Mouse (Mus musculus): Measurements from ENCODE around the gene Susd3. TPM values are rescaled to one million over a fixed set of nuclear protein-coding genes. Genes with fewer than 3 reads are reported as not detected.

Gene Susd3
- total RNA-seq (2021) = under 1 TPM; 0.43 to 0.68 TPM

DNA sequence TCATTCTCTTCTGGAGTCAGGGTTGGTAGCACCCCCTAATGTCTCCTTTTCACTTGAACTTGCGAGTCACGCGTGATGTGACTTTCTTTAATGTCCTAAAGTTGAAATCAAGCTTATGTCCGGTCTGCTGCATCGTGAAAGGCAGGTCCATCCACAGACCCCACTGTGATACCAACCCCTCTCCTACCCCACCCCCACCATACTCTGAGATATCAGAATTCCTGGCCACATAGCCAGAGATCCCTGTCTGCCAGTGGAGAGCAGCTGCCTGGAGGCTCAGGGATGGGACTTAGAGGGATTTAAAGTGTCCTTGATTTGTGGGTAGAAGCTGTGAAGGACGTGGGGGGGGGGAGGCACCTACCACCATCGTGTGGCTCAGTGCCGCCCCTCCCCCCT, at the start of gene Susd3:
Susd3 (minus strand) TSS at position 240 of the 396 bp plus-strand sequence.
- no peak for DNase-seq

- DNase-seq = no peak
Measured at GRCm38 (mm10) chr13:49296270-49296669, 47.8 kb upstream of the Susd3 start.

GRCm38 (mm10) chr13:49294108-49294507, 45.6 kb upstream of the Susd3 start:
- DNase-seq = no peak

- no peak for DNase-seq
Measured at GRCm38 (mm10) chr13:49291949-49292348, 43.4 kb upstream of the Susd3 start.

DNA sequence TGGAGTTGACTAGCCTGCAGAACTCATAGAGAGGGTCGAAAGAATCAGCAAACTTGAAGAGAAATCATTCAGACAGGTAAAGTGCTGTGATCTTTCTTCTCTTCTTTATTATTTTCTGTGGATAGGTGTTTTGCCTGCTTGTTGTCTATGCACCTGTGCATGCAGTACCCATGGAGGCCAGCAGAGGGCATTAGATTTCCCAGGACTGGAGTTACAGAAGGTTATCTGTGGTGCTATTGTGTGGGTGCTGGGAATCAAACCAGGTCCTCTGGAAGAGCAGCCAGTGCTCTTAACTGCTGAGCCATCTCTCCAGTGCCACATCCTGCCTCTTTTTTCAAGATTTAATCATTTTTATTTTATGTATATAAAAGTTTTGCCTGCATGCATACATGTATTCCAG, 42.9 kb upstream of the Susd3 start:
- peak; percentile 28 for DNase-seq

- no peak for DNase-seq
Measured at GRCm38 (mm10) chr13:49287224-49287623, 38.7 kb upstream of the Susd3 start.

GRCm38 (mm10) chr13:49286750-49287149, 38.2 kb upstream of the Susd3 start:
- DNase-seq = no peak

GRCm38 (mm10) chr13:49283686-49284085, 35.2 kb upstream of the Susd3 start:
- DNase-seq = no peak

DNA sequence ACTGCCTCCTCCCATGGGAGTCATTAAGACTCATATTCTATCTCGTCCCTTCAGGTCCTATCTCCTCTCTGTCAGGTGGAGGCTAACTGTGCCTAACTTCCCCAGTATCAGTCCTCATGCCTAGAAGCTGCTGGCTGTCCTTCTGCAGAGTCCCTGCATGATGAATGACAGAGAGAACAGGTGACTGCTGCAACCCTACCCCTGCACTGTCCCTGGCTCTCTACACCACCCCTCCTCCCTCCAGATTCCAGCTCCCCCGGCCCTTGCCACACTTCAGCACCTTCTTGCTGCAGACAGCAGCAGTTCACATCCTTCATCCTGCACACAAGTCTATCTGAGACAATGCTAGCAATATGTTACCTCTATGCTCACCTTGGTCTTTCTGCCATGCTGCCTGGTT, 33.7 kb upstream of the Susd3 start:
- no peak for DNase-seq

DNA sequence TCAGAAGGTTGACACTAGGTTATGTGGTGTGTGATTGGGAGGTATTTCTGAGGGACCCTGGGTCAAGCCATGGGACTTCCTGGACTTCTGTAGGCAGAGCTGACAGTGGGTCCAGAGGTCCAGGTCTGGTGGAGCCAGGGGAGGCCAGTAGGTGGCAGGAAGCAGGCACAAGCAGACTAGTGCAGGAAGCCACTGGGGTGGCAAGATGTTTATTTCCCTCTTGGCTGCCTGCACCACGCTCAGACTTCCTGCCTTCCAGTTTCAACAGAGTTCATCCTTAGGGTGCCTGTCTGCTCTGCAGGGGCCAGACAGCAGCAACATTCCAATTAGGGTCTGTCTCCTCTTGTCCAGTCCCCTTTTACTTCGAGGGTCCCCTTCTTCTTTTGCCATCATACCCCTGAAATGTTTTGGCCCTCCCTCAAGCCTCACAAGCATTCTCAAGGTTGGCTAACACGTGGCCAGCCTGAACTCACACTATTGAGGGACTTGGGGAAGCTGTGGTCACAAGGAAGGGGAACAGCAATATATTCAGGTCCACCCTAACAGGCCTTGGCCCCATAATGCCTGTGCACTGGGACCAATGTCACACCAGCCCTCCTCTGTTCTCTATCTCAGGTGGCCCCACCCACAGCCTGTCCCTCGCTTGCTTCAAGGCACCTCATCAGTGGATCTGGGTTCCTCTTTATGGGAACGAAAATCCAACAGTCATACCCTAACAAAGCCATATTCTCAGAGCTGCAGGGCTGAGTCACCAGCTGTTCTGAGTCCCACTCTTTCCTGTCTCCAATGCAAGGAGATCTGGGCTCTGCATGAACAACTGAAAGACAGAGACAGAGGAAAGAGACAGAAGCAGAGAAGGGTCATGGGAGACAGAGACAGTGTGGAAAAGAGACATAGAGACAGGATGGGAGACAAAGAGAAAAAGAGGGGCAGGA, 23.6 kb upstream of the Susd3 start:
- DNase-seq = no peak

- DNase-seq = no peak
Measured at GRCm38 (mm10) chr13:49270500-49270899, 22.0 kb upstream of the Susd3 start.

GRCm38 (mm10) chr13:49267645-49268044, 19.1 kb upstream of the Susd3 start:
- DNase-seq = no peak

- DNase-seq = no peak
Measured at GRCm38 (mm10) chr13:49260036-49260722, 11.7 kb upstream of the Susd3 start.

DNA sequence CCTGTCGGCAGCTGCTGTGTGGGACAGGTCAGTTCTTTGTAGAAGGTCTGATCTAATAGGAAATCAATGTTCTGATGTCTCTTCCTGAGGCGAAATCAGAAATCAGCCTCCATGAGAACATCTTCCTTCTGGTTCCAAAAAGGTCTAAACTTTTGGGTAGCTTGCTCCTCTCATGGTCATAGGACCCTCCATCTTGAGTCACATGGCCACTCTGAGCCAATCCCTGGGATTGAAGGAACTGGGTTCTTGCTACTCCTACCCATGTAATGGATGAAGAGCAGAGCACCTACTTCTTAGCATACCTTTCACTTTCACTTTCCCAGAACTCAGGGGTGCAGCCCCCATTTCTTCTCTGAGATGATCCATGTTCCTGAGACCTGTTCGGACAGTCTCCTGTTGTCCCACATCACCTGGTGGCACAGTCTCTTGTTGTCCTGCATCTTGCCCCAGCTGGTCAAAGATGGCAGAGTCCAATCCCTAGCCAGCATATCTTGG, 9.4 kb upstream of the Susd3 start:
- no peak for DNase-seq

DNA sequence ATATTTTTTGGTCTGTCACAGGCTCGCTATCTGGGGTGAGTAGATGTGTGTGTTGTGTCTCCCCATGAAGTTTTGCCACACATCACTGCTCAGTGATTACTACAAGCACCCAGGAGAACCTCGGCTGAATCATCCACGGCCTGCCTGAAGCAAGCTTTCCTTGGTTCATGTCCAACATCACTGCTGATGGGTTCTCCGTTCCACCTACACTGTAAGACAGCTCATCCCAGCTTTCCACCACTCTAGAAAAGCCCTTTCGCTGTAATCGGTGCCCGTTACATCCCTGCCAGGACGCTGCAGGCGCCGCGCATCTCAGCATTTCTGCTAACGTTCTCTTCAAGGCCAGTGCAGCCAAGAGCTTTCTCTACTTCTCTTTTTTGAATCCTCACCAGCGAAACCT, 4.2 kb upstream of the Susd3 start:
- no peak for DNase-seq

DNA sequence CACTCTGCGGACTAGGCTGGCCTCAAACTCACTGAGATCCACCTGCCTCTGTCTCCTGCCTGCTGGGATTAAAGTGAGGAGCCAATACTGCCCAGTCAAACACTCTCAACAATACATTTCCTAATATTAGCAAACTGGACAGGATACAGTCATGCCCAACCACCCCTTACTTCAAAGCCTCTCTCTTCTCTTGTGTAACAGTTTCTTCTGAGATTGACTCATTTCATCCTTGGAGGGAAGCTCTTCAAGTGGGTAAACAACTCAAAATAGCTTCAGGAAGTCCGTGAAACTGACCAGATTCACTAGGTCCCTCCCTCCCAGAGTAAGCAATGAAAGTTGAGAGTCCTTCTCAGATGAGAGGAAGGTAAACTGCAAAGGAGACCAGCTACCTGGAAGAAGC, 3.6 kb upstream of the Susd3 start:
- DNase-seq = no peak

DNA sequence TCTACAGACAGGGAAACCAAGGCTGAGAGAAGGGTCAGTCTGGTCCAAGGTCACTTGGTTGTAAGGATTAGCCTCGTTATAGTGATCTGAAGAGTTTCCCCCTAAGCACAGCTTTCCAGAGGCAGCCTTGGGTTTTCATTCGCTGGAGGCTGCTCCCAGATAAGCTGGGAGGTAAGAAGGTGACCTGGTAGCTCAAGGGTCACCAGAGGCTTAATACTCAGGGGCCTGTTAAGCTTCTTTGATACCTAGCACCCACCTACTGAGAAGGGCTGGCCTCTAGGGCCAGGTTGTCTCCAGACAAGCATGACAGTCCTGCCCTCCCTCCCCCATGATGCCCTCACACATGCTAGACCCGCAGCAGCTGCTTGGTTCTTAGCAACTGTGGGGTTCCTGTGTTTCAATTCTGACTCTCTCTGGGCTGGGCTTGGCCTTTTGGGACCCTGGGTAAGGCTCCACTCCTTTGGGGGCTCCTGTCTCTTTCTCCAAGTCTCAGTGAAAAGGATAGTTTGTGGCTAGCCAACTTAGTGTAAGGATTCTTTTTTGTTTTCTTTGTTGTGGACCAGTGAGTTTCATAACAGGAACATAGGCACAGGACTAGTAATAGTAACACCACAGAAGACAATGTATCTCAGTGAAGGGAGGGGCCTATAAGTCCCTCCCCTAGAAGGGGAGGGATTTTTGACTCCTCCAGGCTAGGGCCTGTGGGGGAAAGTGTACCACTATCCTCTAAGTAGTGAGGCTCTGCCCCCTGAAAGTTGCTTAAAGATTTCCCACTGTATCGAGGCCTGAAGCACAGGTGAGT, 2.4 kb upstream of the Susd3 start:
- no peak for DNase-seq

DNA sequence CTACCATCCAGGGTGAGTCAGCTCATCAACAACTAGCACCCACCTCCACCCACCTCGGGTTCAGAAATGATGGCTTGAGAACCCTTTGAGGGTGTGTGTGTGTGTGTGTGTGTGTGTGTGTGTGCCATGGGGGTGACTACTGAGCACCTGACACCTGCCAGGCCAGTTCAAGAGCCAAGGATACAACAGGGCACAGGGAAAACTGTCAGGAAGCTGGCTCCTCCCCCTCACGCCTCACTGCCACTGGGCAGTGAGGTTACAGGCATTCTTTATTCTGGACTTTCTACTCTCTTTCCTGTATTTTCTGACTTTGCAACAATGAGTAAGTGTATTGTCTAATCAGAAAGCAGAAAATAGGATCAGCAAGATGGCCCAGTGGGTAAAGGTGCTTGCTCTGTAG, 1.1 kb upstream of the Susd3 start:
- DNase-seq = no peak

DNA sequence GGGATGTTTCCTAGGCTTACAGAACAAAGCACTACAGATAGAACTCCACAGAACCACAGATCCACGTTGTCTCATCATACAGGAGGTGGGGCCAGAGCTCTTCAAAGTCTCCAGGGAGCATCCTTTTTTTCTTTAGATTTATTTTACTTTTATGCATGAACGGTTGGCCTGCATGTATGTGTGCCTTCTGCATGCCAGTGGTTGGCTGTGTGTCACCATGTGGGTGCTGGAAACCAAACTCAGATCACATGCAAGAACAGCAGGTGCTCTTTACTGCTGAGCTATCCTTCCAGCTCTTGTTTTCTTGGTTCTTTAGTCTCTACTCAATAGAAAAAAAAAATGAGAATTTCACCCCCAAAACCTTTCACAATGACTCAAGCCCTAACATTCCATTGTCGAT, 417 bp upstream of the Susd3 start:
- DNase-seq = no peak

DNA sequence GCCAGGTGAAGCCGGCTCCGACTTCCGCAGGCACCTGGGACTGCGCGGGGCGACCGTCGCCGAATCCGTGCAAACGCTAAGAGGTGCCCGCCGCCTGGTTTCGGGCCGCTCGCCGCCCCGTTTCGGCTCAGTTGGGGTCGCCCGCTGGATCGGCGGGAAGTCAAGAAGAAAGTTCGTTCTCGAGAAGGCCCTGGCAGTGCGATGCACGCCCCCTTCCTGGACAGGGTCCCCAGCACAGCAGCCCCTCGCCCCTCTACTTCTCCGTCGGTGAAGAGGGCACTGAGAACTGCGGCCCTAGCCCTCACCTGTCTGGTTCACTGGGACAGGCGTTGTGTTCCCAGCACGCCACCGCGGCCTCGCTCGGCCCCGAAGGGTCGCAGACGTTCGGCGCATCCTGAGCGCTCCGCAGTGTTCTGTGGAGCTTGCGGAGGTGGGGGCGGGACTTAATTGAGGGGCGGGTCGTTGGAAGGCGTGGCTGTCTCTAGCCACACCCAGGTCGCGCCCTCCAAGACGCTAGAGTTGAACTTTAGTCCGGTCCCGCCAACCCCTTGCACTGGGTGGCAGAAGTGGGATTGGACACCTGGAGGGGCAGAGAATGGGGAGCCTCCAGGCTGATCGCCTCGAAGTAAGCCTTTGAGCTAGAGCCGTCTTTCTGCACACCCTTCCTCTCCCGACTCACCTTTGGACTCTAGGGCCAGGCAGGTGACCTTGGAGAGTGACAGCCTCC, 603 bp downstream of the Susd3 start:
- DNase-seq = peak; percentile 18

DNA sequence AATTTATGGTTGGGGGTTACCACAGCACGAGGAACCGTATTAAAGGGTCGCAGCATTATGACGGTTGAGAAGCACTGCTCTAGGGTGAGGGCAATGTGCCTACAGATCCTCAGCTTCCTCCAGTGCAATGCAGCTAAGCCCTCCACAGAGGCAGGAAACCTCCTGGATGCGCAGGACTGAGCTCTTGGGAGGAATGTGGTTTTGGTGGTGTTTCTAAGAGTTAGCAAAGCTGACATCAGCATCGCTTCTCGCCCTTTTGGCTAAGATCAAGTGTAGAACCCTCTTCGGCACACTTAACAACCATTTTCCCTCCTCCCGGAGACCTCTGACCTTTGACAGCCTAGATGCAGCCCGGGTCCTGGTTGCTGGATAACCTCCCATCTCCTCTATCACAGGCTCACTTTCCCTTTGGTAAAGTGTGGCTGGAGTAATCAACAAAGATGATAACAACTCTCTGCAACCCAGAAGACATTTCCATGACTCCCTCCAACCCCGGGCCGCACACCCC, 1.2 kb downstream of the Susd3 start:
- DNase-seq = no peak

DNA sequence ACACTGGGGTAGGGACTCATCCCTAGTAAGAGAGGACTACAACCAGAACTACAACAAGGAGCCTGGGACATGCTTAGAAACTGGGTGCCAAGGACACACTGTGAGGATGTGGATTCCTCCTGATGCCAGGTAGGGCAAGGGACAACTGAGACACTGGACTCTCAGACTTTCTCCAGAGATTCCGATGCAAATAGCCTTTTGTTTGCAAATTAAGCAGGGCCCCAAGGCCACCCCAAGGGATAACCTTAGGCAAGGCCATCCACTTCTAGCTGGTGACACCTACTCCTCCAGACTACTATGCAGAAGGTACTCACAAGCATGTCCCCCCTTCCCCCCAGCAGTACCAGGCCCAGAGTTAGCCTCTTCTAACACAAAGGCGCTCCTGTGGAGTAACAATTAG, 1.9 kb downstream of the Susd3 start:
- DNase-seq = no peak
